Mouse (Mus musculus): Measurements from ENCODE around the gene Samm50. TPM values are rescaled to one million over a fixed set of nuclear protein-coding genes. Genes with fewer than 3 reads are reported as not detected.
"Not testable (repeated sequence)": the region's sequence is repeated elsewhere in the genome, so short reads cannot be mapped to it uniquely, and the experiment has no call there.

The Samm50 gene
- 89.4 and 91.9 TPM in 2 replicates for polyA plus RNA-seq (2015; fragmentation: Nextera tagmentation; extraction: Ambion mirVana)

DNA sequence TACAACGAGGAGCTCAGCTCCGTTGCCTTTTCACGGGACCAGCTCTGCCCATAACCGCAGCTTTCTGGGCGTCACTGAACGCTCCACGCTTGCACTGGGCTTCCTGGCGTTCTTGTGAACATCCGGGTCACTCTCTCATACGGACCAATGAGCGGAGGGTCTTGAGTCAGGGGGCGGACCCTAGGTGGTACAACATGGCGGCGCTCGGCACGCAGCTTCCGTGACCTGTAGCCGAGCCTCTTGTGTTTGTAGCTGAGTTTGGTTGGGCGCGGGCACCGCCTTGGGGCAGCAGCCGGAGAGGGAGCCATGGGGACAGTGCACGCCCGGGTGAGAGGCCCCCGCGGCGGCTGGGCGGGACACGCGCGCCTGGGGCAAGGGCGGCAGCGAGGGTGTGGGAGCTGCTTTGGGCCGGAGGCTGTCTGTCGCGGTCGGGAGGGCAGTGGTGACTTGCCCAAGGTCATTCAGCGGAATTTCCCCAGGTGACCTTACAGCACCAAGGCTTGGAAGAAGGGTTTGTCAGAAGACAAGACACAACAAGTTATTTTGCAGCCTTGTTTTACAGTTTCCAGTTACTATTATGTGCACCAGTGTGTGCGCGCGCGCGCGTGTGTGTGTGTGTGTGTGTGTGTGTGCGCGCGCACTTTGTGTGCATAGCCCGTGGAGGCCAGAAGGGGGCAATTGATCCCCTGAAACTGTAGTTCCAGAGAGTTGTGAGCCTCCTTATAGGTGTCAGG is at the start of gene Samm50:
Samm50 (plus strand) TSS at position 184 of the 734 bp plus-strand sequence.
- no peaks in the 10 kb centered on the region for H3K9me3 ChIP-seq (replicated peaks)
- 4% methylated on average over 48 of the region's 48 CpGs for WGBS

DNA sequence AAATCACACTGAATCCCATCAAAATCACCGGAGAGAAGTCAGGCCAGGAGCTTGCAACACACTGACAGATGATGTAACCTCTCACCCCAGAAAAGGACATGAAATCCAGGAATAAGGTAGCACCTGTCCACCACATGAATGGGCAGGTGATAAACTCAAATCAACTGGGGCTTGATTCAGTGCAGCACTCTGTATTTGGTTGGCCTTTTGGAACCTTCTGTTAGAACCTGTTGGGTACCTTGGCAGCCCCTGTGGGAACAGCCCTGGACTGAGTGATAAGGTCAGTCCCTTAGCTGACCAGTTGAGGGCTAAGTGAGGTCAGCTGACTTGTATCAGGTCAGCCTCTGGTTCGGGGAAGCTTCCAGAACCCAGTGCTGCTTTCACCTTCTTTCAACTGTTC is 35.9 kb upstream of the Samm50 start:
- WGBS: 95% methylated on average over 2 of the region's 2 CpGs
- no peak for ATAC-seq (ENCODE audit: low FRiP score)

More for the DNA sequence above, at the start of gene Samm50:
- H3K36me3 ChIP-seq: peaks cover 19% of the 10 kb centered on the region
- H3K27me3 ChIP-seq (replicated peaks): no peaks in the 10 kb centered on the region
- H3K4me3 ChIP-seq (replicated peaks): peak within 1 kb of the TSS; percentile 97
- peak; percentile 99 for ATAC-seq (ENCODE audit: low FRiP score)
- peak within 1 kb of the TSS; percentile 66 for H3K4me2 ChIP-seq
- peaks cover 23% of the 10 kb centered on the region for H3K4me1 ChIP-seq
- H3K27ac ChIP-seq (replicated peaks): peak within 1 kb of the TSS; percentile 92
- H3K9ac ChIP-seq (replicated peaks): peak within 1 kb of the TSS; percentile 90

DNA sequence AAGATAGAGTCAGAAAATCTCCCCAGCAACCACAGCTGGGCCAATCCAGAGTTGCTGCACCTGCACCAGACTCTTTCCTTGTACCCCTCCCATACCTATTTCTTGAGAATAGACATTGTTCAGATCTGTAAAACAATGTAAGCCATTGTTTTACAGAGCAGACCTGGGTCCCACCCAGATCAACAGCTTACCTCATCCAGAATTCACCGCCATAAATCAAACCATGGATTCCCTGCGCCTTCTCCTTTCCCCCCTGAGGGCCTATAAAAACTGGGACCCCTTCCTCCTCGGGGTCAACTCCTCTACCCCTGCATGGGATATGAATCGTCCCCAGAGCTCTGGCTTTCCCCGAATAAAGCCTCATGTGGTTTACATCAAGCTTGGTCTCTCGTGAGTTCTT is 34.5 kb upstream of the Samm50 start:
- not testable (repeated sequence) for H3K36me3 ChIP-seq; H3K27ac ChIP-seq (replicated peaks); H3K4me3 ChIP-seq (replicated peaks); H3K4me1 ChIP-seq; H3K27me3 ChIP-seq (replicated peaks); H3K9ac ChIP-seq (replicated peaks); H3K9me3 ChIP-seq (replicated peaks); ATAC-seq (ENCODE audit: low FRiP score); H3K4me2 ChIP-seq
- WGBS: 85% methylated on average over 6 of the region's 6 CpGs

More for the DNA sequence above, 35.9 kb upstream of the Samm50 start:
- Histone ChIP-seq H3K36me3 (no peaks in the 10 kb centered on the region), H3K4me3 (replicated peaks) (no peak overlapping the region), H3K27me3 (replicated peaks) (no peaks in the 10 kb centered on the region), H3K9me3 (replicated peaks) (no peaks in the 10 kb centered on the region), H3K9ac (replicated peaks) (no peak overlapping the region), H3K4me1 (no peaks in the 10 kb centered on the region), H3K4me2 (no peak overlapping the region), H3K27ac (replicated peaks) (no peak overlapping the region)

DNA sequence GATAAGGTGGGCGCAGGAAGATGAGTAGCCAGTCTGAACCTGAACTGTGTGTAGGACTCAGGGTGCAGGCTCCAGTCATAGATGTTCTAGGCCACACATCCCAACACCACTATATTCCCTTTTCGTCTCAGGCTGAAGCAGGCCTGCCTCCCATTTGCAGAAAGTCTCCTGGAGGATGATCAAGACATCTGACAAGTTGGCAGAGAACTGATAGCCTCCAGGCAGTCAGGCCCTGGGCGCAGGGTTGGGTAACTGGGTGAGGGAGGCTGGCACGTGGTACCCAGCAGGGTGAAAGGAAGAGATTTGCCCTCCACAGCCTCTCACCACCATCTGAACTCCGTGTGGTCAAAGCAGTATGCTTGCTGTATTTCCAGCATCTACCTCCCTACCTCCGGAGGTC is 30.2 kb upstream of the Samm50 start:
- H3K27ac ChIP-seq (replicated peaks): no peak overlapping the region
- WGBS: 88% methylated on average over 6 of the region's 6 CpGs
- no peaks in the 10 kb centered on the region for H3K36me3 ChIP-seq
- H3K9me3 ChIP-seq (replicated peaks): no peaks in the 10 kb centered on the region
- H3K27me3 ChIP-seq (replicated peaks): no peaks in the 10 kb centered on the region
- no peak for ATAC-seq (ENCODE audit: low FRiP score)
- peaks cover 2% of the 10 kb centered on the region for H3K4me1 ChIP-seq
- no peak overlapping the region for H3K4me3 ChIP-seq (replicated peaks)
- no peak overlapping the region for H3K9ac ChIP-seq (replicated peaks)
- no peak overlapping the region for H3K4me2 ChIP-seq

DNA sequence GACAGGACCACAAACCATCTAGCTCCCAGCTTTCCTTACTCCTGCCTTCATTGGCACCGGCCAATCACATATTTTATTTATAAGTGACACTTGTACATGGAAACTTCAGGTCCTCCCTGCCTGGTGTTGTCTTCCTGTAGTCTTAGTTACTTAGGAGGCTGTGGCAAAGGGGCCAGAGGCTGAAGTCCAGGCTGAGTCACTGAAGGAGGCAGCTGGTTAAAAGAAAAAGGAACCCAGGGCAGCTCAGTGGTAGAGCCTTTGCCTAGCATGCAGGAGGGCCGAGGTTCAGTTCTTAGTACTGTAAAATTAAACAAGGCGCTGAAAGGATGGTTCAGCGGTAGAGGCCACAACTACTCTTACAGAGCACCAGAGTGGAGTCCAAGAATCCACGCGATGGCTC is 25.2 kb upstream of the Samm50 start:
- 67% methylated on average over 6 of the region's 6 CpGs for WGBS
- Histone ChIP-seq H3K9ac (replicated peaks) (no peak overlapping the region), H3K4me3 (replicated peaks) (peak overlapping the region; percentile 55; the same call in 1 of the 2 replicates), H3K36me3 (no peaks in the 10 kb centered on the region), H3K27ac (replicated peaks) (peak overlapping the region; percentile 88), H3K4me2 (peak overlapping the region; percentile 76), H3K9me3 (replicated peaks) (no peaks in the 10 kb centered on the region), H3K4me1 (peaks cover 29% of the 10 kb centered on the region), H3K27me3 (replicated peaks) (no peaks in the 10 kb centered on the region)
- ATAC-seq (ENCODE audit: low FRiP score): no peak; the same call in 1 of the 2 replicates

DNA sequence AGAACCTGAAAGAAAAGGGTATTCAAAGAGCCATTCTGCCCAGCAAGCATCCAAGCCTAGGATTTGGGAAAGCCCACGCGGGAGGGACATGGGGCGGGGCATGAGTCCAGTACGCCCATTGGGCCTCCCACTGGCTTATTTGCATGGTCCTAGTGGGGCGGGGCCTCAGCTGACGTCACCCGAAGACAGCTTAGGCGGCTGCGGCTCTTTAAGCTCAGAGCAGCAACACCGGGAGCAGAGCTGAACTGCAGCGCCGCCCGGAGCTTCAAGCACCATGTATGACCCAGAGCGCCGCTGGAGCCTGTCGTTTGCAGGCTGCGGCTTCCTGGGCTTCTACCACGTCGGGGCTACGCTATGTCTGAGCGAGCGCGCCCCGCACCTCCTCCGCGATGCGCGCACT is 24.4 kb upstream of the Samm50 start, which contains the start of gene Pnpla3:
Pnpla3 (plus strand) TSS at position 238 of the 400 bp plus-strand sequence.
- no peaks in the 10 kb centered on the region for H3K9me3 ChIP-seq (replicated peaks)
- peak within 1 kb of the TSS; percentile 55 for H3K4me3 ChIP-seq (replicated peaks)
- WGBS: under 1% methylated on average over 28 of the region's 28 CpGs
- peak within 1 kb of the TSS; percentile 76 for H3K4me2 ChIP-seq
- no peaks in the 10 kb centered on the region for H3K36me3 ChIP-seq
- H3K9ac ChIP-seq (replicated peaks): peak within 1 kb of the TSS; percentile 55
- peaks cover 29% of the 10 kb centered on the region for H3K4me1 ChIP-seq
- peak; percentile 97 for ATAC-seq (ENCODE audit: low FRiP score)
- no peaks in the 10 kb centered on the region for H3K27me3 ChIP-seq (replicated peaks)
- H3K27ac ChIP-seq (replicated peaks): peak within 1 kb of the TSS; percentile 88

DNA sequence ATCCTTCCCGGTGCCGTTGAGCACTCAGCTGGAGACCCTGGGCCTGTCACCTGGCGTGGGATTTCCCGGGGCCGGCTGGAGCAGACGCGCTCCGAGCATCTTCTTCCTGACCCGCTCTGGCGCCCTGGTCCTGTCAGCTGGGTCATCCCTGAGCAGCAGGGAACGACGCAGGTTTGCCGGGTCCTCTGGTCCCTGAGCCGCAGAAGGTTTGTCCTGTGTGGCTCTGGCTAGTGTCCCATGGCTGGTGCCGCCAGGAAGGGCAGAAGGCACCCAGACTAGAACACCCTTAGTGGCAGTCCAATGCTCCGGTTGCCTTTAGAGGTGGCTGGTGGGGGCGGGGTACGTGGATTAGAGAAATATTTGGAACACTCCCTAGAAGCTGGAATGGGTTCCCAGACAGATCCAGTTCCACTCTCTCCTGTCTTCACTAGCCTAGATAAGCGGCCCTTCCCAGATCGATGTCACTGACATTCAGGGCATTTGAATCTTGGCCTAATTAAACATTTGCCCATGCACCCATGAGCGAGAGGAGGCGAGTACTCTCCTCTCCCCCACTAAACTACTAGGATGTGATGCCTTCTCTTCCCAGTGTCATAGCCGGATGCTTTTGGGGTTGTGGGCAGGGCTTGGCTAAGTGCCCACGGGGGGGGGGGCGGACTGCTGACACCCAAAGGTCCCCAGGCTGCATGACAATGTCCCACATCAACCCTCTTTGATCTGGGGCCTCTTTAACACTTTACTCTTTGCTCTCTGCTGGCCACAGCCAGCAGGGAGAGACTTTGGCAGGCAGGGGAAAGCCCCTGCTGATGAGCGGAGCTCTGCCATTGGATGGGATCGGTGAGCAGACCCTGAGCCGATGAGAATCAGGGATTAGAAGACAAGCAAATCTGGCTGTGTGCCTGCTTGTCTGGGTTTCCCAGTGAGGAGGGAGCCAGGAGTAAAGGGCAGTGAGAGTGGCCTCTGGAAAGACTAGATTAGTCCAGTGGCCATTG is 23.6 kb upstream of the Samm50 start:
- peak; percentile 40 for ATAC-seq (ENCODE audit: low FRiP score)
- H3K4me1 ChIP-seq: peaks cover 29% of the 10 kb centered on the region
- peak overlapping the region; percentile 55 for H3K9ac ChIP-seq (replicated peaks)
- H3K9me3 ChIP-seq (replicated peaks): no peaks in the 10 kb centered on the region
- H3K27ac ChIP-seq (replicated peaks): peak overlapping the region; percentile 88
- H3K4me3 ChIP-seq (replicated peaks): peak overlapping the region; percentile 55
- H3K4me2 ChIP-seq: peak overlapping the region; percentile 76
- WGBS: 1% methylated on average over 28 of the region's 28 CpGs
- no peaks in the 10 kb centered on the region for H3K27me3 ChIP-seq (replicated peaks)
- H3K36me3 ChIP-seq: no peaks in the 10 kb centered on the region

DNA sequence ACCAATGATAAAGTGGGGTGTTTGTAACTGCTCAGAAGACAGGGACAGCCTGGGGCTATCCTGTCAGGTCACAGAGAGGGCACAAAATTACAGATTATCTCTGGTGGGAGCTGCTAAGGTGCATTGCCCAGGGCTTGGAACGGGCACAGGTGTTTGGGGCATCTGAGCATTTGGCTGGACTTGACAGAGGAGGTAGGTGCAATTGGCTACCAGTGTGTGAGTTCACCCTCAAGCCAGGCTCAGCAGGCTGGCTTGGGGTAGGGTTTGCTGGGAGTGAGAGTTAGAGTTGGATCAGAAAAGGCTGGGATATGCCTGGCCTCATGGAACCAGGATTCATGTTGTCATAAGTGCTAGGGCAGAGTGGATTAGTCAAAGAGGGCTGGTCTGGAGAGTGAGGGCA is 22.5 kb upstream of the Samm50 start:
- Histone ChIP-seq H3K4me1 (peaks cover 29% of the 10 kb centered on the region), H3K27me3 (replicated peaks) (no peaks in the 10 kb centered on the region), H3K27ac (replicated peaks) (no peak overlapping the region), H3K4me2 (peak overlapping the region; percentile 76), H3K9ac (replicated peaks) (no peak overlapping the region), H3K9me3 (replicated peaks) (no peaks in the 10 kb centered on the region), H3K4me3 (replicated peaks) (no peak overlapping the region), H3K36me3 (no peaks in the 10 kb centered on the region)
- no peak for ATAC-seq (ENCODE audit: low FRiP score)
- WGBS: 65% methylated on average over 1 of the region's 1 CpGs

DNA sequence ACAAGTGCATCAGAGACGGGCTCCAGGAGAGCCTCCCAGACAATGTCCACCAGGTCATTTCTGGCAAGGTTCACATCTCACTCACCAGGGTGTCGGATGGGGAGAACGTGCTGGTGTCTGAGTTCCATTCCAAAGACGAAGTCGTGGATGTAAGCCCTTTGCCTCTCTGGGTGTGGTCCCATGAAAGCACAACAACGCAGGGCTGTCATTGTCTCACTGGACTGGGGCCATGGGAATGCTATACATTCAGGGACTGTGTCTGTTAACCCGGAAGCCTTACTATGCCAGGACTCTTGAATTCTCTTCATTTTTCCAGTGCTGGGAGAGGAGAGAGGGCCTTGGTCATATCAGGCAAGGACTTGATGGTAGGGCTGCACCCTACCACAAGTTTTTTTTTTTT is 20.9 kb upstream of the Samm50 start:
- Histone ChIP-seq H3K4me2 (no peak overlapping the region), H3K27me3 (replicated peaks) (no peaks in the 10 kb centered on the region), H3K36me3 (0 out of 2 replicates have a peak, but pooled peaks cover 2% of the 10 kb centered on the region), H3K9me3 (replicated peaks) (no peaks in the 10 kb centered on the region), H3K4me3 (replicated peaks) (no peak overlapping the region), H3K4me1 (peaks cover 29% of the 10 kb centered on the region), H3K27ac (replicated peaks) (no peak overlapping the region), H3K9ac (replicated peaks) (no peak overlapping the region)
- 91% methylated on average over 7 of the region's 7 CpGs for WGBS
- no peak for ATAC-seq (ENCODE audit: low FRiP score)

DNA sequence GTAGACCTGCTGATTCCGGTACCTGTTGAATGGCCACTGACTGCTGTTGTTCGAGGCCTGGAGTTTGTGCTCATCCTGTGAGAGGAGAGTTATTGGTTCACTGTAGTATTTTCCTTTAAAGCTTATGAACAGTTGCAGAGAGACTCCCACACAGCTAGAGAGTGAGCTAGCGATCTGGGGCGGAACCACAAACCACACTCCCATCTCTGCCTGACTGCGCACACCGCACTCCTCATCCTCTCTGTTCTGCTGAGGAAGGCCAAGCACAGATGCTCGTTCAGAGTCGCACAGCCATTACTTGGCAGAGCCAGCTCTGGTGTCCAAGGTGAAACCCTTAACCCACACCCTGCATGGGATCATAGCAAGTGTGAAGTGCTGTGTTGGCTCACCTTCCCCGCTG is 13.3 kb upstream of the Samm50 start:
- Histone ChIP-seq H3K4me2 (no peak overlapping the region), H3K36me3 (peaks cover 2% of the 10 kb centered on the region; the same call in 1 of the 2 replicates), H3K27me3 (replicated peaks) (no peaks in the 10 kb centered on the region), H3K9ac (replicated peaks) (no peak overlapping the region), H3K27ac (replicated peaks) (no peak overlapping the region), H3K4me1 (no peaks in the 10 kb centered on the region), H3K9me3 (replicated peaks) (no peaks in the 10 kb centered on the region), H3K4me3 (replicated peaks) (no peak overlapping the region)
- no peak for ATAC-seq (ENCODE audit: low FRiP score)
- WGBS: 96% methylated on average over 9 of the region's 9 CpGs

DNA sequence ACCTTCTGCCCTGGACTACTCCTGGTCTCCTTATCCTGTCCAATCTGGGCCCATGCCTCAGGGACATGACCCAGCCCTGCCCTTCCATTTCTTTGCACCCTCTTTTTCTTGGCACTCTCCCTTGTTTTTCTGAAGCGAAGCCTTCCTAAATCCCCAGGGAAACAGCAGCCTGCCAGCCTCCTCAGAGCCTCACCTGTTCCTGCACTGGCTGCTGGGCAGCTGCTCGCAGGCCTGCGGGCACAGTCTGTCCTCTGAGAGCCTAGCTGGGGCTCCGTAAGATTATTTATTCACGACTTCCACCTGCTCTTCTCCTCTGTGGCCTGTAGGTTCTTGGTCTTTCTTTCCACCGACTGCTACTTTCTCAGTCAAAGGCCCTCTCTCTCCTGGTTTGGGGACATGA is 10.0 kb upstream of the Samm50 start:
- no peaks in the 10 kb centered on the region for H3K9me3 ChIP-seq (replicated peaks)
- no peaks in the 10 kb centered on the region for H3K27me3 ChIP-seq (replicated peaks)
- H3K4me1 ChIP-seq: no peaks in the 10 kb centered on the region
- no peak overlapping the region for H3K9ac ChIP-seq (replicated peaks)
- H3K27ac ChIP-seq (replicated peaks): no peak overlapping the region
- 51% methylated on average over 6 of the region's 6 CpGs for WGBS
- ATAC-seq (ENCODE audit: low FRiP score): no peak
- no peak overlapping the region for H3K4me3 ChIP-seq (replicated peaks)
- H3K4me2 ChIP-seq: no peak overlapping the region
- H3K36me3 ChIP-seq: no peaks in the 10 kb centered on the region; the same call in 1 of the 2 replicates
